Mouse (Mus musculus) embryo, embryonic 11.5 days (tissue): ENCODE data around the gene Dbp.
A peak's percentile ranks its signal among the peaks of the same experiment; 100 is the strongest.

Experiments
- DNase-seq: peaks from one replicate; pipeline ENCODE4 v3.0.0-alpha.2; 2012; ENCODE audit warnings: low read depth, low spot score

The Dbp gene

DNA sequence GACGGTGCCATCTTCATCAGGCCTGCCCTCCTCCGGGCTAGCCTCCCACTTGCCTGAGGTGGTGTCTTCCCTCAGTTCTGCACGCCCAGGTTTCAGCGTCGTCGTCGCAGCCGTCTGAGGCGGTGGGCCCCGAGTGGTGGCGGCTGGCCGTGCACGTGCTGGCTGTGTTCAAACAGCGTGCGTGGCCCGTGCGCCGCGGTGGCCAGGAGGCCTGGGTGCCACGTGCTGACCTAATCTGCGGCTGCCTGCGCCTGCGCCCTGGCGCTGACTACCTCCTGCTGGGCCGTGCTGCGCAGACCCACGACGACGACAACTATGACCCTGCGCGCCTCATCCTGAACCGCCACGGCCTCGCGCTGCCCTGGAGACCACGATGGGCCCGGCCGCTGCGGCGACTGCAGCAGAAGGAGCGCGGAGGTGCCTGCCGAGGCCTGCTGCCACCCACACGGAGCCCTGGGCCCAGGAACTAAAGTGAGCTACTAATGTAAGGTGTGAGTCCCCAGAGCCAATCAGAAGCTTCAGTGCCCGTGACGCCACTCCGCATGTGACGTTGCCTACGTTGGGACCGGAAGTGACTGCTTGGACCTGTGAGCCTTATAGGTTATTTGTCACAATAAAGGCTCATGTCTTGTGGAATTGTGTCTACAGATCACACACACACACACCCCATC is 10.8 kb upstream of the Dbp start, which contains the start of gene Sec1:
Sec1 (minus strand) TSS at position 482 of the 671 bp plus-strand sequence.
- no peak for DNase-seq

DNA sequence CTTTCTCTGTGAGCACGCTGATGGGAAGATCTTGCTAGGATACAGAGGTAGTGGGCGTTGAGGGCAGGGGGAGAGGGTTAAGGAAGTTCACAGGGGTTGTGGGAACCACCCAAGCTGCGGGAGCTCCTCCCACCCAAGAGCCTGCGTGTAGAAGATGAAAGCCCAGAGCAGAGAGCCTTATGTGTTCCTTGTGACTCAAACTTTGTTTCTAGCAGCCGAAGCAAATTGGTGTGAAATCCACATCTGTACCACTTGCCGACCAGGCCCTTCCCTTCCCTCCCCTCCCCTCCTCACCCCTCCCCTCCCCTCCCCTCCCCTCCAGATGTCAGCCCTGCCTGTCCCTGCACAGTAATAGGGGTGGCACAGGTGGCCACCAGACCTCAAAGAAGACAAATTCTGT is 9.8 kb upstream of the Dbp start:
- no peak for DNase-seq

DNA sequence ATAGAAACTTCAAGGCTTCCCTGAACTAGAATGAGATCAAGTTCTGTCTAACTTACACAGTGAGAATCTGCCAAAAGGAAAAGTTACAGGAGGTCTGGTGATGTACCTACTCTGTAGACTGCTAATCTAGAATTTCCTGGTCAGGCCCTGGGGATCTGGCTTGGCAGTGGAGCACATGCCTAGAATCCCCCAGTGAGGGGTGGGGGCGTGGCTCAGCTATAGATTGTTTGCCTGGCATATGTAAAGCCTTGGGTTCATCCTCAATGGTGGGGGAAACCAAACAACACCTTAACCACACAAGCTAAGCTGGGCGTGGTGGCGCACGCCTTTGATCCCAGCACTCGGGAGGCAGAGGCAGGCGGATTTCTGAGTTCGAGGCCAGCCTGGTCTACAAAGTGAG is 7.0 kb upstream of the Dbp start:
- no peak for DNase-seq

DNA sequence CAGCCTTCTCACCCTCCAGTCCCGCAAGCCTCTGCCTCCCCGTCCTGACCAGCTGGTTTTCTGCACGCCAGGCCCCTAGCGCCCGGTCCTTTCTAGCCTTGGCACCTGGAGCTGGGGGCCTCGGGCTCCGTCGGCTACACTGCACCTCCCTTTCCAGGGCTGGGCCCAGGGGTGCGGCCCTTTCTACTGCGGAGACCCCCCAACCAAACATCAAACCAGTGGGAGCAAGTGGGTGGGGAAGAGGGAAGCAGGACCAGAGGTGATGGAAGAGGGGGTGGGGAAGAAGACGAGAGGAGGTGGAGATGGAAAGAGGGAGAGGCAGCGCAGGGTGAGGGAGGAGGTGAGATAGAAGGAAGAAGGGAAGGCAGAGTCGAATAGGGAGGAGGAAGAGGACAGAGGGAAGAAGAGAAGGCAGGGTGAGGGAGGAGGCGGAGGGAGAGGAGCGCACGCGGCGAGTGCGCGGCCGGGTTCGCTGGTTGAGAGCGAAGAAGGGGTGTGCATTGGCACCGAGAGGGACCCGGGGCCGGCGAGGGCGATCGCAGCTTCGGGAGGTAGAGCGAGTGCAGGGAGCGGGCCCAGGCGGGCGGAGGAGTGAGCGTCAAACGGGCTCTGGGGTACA is 5.3 kb upstream of the Dbp start, which contains the start of gene Car11:
Car11 (plus strand) TSS at position 321 of the 619 bp plus-strand sequence.
- DNase-seq, result no peak

DNA sequence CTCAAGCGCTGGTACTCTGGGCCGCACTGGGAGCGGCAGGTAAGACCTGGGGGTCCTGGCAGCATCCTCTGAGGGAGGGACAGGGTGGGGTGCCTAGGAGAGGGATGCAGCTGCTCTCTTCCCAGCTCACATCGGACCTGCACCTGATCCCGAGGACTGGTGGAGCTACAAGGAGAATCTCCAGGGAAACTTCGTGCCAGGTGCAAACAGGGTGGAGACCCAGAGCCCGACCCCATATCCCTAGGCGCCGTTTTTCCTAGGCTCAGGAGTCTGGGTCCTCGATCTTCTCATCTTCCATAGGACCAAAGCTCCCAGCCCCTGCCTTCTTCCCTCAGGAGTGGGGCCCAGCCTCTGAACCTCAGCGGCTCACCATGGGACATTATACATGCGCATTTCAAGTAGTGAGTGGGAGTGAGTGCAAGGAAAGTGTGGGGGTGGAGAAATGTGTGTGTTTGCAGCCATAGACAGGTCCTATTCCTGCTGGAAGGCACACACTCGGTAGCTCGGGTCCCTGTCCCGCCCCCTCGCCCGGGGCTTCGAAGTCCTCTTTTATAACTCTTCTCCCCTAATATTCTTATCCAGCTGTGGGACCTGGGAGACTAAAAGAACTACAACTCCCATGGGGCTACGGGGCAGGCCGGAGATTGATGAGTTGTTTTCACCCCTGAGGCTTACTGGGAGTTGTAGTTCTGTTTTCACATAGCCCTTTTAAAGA is 4.4 kb upstream of the Dbp start:
- no peak for DNase-seq

DNA sequence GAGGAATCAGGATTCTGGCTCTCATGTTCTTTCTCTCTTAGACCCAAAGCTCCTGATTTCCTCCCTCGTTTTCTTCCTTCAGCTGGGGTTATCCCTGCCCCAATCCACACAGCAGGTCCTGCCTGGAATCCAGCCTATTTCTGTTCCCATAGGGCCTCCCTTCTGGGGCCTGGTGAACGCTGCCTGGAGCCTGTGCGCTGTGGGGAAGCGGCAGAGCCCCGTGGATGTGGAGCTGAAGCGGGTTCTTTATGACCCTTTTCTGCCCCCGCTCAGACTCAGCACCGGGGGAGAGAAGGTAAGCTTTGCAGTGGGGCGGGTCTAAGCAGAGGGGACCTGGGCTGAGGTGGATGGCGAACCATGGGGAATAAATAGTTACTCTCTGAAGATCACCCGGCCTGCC is 3.8 kb upstream of the Dbp start:
- DNase-seq, result no peak

DNA sequence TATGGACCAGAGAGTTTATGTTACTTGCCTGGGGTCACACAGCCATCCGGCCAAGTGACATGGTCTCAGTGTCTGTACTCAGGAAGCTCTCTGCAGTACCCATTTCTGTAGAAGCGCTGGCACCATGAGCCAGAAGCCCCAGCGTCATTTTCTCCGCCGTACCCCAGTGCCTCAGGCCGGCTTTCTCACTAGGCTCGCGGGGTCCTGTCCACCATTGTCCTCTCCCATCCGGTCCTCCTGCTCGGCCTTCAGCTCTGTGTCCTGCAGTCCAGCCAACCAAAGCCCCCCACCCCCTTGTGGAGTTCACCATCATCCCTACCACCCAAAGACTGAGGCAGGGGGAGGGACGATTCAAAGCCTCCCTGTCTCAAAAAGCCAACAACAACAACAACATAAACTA is 3.3 kb upstream of the Dbp start:
- DNase-seq, result no peak

DNA sequence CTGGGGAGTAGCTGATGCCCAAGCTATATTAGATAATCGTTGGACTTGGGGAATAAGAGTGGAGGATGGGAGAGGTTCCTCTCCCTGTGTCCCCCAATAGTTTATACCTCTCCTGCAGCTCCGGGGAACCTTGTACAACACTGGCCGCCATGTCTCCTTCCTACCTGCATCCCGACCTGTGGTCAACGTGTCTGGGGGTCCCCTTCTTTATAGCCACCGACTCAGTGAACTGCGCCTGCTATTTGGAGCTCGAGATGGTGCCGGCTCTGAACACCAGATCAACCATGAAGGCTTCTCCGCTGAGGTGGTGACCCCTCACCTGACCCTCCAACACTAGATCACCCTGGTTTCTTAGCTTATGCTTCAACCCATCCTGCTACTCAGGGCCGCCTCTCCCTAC is 2.6 kb upstream of the Dbp start:
- no peak for DNase-seq

DNA sequence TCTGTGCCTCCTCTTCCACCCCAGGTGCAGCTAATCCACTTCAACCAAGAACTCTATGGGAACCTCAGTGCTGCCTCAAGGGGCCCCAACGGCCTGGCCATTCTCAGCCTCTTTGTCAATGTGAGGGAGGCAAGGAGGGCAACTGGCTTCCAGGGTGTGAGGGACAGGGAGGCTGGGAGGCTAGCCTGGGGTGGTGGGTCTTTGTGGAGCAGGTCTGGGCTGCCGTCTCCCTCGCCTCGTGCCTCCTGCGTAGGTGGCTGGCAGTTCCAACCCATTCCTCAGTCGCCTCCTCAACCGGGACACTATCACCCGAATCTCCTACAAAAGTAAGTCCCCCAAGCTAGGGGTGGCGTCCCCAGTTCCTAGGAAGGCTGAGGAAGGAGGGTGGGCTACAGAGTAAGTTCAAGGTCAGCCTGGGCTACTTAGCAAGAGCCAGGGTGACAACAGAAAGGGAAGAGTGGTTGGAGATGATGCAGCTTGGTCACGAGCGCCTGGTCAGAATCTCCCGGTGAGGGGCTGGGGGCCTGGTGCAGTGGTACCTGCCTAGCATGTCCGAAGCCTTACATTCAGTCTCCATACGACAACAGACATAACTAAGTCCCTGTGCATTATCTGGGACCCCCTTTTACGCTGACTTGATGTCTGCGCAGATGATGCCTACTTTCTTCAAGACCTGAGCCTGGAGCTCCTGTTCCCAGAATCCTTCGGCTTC is 1.9 kb upstream of the Dbp start:
- DNase-seq, result no peak

DNA sequence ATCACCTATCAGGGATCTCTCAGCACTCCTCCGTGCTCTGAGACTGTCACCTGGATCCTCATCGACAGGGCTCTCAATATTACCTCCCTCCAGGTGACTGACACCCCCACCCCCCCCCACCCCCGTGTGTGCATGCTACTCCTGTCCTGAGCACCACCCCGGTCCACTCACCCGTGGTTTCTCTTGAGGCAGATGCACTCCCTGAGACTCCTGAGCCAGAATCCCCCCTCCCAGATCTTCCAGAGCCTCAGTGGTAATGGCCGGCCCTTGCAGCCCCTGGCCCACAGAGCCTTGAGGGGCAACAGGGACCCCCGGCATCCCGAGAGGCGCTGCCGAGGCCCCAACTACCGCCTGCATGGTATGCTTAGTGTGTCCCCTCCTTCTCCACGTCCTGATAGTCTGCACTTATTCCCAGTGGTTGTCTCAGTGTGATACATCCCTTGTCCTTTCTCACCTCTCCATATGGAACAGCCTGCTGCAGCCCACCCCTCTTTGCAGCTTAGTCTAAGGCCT is 1.3 kb upstream of the Dbp start:
- no peak for DNase-seq

DNA sequence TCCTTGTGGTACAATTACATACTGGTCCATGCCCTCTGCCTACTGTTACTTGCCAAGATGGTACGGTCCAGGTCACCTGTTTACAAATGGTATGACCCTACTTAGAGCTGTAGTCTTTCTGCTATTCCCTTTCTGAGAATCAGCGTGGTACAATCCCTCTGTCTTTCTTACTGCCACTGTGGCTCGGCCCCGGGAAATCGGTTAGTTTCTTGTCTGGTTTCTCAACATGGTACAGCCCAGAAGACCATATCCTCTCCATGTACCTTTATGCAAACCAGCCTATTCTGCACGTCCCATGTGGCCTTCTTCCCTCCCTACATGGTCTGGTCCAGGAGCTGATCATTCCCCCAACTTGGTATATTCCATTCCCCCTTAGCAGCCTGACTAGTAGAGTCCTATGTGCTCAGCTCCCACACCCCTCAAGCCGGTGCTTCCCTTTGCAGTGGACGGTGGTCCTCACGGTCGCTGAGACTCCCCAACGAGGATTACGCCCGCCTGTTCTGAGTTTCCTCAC is 785 bp upstream of the Dbp start:
- DNase-seq, result no peak

DNA sequence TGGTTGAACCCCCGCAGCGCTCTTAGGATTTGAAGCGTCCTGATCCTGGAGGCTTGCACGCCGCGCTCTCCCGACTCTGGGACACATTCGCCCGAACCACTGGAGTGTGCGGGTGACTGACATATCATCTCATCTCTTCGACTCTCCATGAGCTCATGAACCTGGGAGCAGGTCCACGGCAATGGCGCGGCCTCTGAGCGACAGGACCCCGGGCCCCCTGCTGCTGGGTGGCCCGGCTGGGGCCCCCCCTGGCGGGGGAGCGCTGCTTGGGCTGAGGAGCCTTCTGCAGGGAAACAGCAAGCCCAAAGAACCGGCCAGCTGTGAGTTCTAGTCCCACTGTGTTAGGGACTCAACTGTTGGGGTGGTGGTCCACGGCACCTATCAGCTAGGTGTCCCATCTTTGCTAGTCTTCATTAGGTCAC is 566 bp downstream of the Dbp start:
- DNase-seq, result no peak

DNA sequence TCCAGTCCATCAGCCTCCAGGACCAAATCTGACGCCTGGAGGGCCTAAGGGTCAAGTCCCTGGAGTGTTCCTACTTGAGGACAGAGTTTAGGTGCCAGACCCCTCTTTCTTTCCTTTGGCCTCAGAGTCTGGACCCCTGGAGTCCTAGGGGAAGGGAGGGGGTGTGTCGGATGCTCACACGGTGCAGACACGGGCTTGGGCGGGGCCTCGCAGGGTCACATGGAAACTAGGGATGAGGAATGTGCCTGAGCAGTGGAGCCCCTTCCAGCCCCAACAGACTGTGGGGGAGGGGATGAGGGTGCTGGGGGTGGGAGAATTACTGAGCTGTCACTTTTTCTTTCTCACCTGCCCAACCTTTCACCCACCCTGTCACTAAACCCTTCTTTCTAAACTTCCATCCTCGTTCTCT is 989 bp downstream of the Dbp start:
- no peak for DNase-seq

DNA sequence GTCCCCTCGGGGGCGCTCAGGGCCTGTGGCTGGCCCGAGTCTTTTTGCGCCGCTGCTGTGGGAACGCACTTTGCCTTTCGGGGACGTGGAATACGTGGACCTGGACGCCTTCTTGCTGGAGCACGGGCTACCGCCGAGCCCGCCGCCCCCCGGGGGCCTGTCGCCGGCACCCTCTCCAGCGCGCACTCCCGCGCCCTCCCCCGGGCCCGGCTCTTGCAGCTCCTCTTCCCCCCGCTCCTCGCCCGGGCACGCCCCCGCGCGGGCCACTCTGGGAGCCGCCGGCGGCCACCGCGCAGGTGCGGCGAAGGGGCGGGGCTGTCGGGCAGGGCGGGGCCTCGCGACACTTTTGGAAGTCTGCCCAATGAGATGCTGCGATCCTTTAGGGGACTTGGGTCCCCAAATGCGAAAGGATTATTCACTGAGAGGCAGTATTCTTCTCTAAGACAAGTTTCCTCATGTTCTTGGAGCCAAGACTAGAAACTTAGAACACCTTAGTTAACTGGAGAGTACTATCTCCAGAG is 1.9 kb downstream of the Dbp start:
- DNase-seq, result no peak

DNA sequence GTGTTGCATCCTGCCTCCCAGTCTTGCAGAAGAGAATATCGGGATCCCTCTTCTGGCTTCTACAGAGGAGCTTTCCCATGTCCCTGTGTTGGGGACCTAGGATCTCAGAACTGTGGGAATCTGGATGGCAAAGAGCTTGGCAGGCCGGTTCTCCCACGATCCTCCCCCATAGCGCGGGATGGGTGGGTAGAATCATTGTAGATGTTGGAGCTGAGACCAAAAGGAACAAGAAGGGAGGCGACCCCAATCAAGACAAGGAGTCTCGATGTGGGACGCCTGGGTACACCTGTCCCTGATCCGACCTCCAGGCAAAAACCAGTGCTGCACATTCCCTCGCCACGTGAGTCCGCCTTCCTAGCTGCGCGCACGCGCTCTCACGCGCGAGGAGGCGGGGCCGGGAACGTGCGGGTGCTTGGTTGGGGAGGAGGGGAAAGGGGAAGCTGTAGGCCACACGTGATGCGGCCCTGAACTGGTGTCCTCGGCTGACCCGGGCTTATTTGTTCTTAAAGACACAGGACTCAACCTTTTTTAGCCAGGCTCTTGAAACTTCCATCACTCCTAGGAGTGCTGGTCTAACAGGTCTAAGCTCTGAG is 2.6 kb downstream of the Dbp start:
- peak; percentile 89 for DNase-seq

DNA sequence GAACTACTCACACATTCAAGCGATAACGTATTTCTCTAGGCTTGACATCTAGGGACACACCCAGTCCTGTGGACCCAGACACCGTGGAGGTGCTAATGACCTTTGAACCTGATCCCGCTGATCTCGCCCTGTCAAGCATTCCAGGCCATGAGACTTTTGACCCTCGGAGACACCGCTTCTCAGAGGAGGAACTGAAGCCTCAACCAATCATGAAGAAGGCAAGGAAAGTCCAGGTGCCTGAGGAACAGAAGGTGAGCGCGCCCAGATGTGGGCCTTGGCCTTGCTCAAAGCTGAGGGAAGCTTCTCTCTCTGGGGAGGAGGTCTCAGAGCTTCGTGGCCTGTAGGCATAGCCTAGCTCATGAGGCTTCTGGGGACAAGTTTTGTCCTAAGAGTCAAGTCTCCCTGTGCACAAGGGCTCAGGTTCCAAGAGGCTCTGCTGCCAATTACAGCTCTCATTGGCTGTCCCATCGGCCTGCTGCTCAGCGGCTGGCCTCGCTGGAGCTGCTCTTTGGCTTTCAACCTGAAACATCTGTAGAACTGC is 3.4 kb downstream of the Dbp start:
- no peak for DNase-seq

DNA sequence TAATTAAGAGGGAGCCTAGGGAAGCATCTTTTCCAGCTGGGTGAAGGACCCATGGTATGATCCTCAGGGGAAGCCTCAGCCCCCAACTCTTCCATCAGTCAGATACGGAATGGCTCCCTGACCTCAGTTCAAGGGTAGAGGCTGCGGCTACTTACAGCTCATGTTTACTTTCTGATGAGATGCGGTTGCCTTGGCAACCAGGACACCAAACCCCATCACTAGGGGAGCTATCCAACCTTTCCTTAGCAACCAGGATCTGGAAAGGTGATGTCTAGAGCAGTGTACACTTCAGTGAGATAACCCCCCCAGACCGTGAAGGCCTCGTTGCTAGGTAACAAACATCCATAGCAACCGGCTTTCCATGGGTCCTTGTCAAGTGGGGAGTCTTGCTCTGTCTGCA is 4.1 kb downstream of the Dbp start:
- DNase-seq, result no peak

DNA sequence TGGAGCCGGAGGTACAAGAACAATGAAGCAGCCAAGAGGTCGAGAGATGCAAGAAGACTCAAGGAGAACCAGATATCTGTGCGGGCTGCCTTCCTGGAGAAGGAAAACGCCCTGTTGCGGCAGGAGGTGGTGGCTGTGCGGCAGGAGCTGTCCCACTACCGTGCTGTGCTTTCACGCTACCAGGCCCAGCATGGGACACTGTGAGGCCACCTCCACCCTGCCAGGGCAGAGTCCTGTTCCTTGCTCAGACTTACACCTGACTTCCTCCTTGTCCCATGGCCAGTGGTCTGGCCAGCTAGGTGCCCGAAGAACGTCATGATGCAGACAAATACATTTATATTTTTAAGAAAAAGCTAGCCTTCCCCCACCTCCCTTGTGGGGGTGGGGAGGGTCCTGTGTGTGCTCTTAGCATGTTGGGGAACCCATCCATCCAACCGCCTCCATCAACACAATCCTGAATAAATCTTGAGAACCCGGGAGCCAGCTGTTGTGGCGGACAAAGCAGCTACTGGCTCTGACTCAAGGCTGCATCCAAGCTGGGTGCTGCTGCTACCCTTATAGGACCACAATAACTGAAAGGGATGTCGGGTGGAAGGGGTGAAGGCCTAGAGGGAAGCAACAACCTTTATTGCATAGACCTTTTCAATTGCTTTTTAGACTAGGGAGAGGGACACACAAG is 4.9 kb downstream of the Dbp start:
- DNase-seq, result no peak

DNA sequence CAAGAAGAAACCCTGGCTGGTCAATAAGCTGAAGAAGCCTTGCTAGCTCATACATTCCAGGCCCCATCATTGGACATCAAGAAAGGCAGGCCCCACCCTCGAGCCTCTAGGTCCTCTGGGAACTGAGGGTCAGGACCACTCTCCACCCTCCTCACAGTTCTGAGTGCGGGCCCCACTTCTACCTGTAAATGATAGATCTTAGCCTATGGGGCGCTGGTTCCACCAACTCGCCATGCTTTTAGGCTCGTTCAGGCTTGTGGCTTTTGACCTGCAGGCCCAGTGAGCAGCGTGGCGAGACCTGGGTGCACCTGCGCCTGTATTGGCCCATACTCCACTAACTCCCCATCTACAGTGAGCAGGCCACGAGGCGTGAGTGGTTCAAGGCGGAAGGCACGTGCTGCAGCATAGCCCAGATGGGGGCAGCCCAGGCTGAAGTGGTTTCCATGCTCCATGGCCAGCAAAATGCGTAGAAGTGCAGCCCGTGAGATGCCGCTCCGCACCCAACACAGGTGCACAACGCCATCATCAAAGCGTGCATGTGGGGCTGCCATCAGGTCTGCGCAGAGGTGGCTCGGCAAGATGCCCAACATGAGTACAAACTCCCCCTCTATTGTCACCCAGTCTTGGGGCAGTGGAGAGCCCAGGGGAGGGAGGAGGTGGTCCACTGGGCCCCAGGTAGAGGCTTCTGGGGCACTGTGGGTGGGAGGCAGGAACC is 5.7 kb downstream of the Dbp start:
- no peak for DNase-seq
